Comparison of ENCODE assay signal across 25 mouse cellular contexts in genomic region chr1:144572972-144573371, GRCm38 (mm10). TPM values are rescaled to one million over a fixed set of nuclear protein-coding genes. Genes with fewer than 3 reads are reported as not detected.
DNase-seq lines count a peak whose midpoint lies in the region; TF ChIP-seq lines count a peak whose summit lies in the region.
"Had no signal": no experiment of that assay in that cellular context is flagged by ENCODE, and none has a peak within 500 bp of the region (broad histone marks: within the 10 kb centered on the region; RNA-seq: fewer than 3 reads in every experiment).

No protein-coding gene starts in this region.

- no peak overlapping the region for H3K27ac ChIP-seq in gastrocnemius, adult 2 months
- H3K27ac ChIP-seq in layer of hippocampus, adult 2 months, result no peak overlapping the region
- H3K27ac ChIP-seq: forebrain, embryonic 10.5 days; hindbrain, embryonic 15.5 days; liver, embryonic 12.5 days; neural tube, embryonic 13.5 days; stomach, embryonic 15.5 days had no signal

- H3K4me3 ChIP-seq in gastrocnemius, adult 2 months, result no peak overlapping the region
- H3K4me3 ChIP-seq in layer of hippocampus, adult 2 months, result no peak overlapping the region
- H3K4me3 ChIP-seq: forebrain, embryonic 10.5 days; hindbrain, embryonic 15.5 days; liver, embryonic 12.5 days; neural tube, embryonic 13.5 days; stomach, embryonic 15.5 days had no signal

- intact Hi-C loops in gastrocnemius, adult 2 months (cut with DNase I), result no loop called here

- no peak for DNase-seq in gastrocnemius, adult 2 months
- no peak for DNase-seq in gastrocnemius, postnatal 4 days (ENCODE audit: low spot score in 2 of 2)
- no peak for DNase-seq in layer of hippocampus, adult 2 months (ENCODE audit: low spot score in 2 of 2)
- DNase-seq in layer of hippocampus, postnatal 36 days, result no peak
- DNase-seq in A20 (ENCODE audit: low read depth, low spot score), result peak; percentile 13
- DNase-seq in brain, embryonic 18.5 days (ENCODE audit: low read depth, low spot score), result peak; percentile 26
- DNase-seq in neural tube, embryonic 10.5 days (ENCODE audit: extremely low spot score, low spot score), result no peak
- DNase-seq in spleen, adult 12 weeks (ENCODE audit: low spot score), result no peak
- DNase-seq: adrenal gland, postnatal 10 days; cerebellum, adult 11-12 months; cerebellum, postnatal 14 days; gastrocnemius, postnatal 25 days; heart, postnatal 10 days; kidney, adult 11 months; kidney, postnatal 10 days; lung, adult 2 months; lung, postnatal 4 days; spleen, adult 18-20 months; thymus, postnatal 14 days had no signal

- peak; percentile 31; the same call in 1 of the 2 replicates for TF ChIP-seq CTCF in gastrocnemius, adult 2 months (IDR thresholded peaks at IDR 0.05)
- peak; percentile 78 for TF ChIP-seq CTCF in layer of hippocampus, adult 2 months (conservative IDR thresholded peaks at IDR 0.05)

RNA-seq across cellular contexts. Expression of gene Rgs21, which starts 5.5 kb away (rescaled TPM):
- not detected for total RNA-seq in gastrocnemius, adult 2 months (2021)
- not detected for total RNA-seq in gastrocnemius, postnatal 4 days (2021)
- total RNA-seq in layer of hippocampus, adult 2 months (2021), result not detected
- total RNA-seq in layer of hippocampus, postnatal 36 days (2021), result not detected
- total RNA-seq: adrenal gland, postnatal 10 days; gastrocnemius, postnatal 25 days; heart, postnatal 10 days; left cerebral cortex, adult 8-10 months had no signal

Comparison
In these comparisons a context has a peak if more than half of its experiments do, and no peak if none do; other contexts are left out.
1. DNase-seq: peak in A20 (single experiment) and brain, embryonic 18.5 days (single experiment); none in gastrocnemius, adult 2 months (single experiment), gastrocnemius, postnatal 4 days (0 of 2), layer of hippocampus, adult 2 months (0 of 2), layer of hippocampus, postnatal 36 days (0 of 2), neural tube, embryonic 10.5 days (single experiment) and spleen, adult 12 weeks (single experiment).